Mouse (Mus musculus) megakaryocyte progenitor cell, adult 5-6 weeks (primary cell): ENCODE data around the gene Chd2. TPM values are rescaled to one million over a fixed set of nuclear protein-coding genes. Genes with fewer than 3 reads are reported as not detected.

ENCODE experiments used
- ATAC-seq: replicated peaks from 2 replicates; pipeline ENCODE4 v1.8.0; 2016; ENCODE audit warnings: mild to moderate bottlenecking, moderate TSS enrichment, inconsistent platforms; ENCODE audit not compliant: poor library complexity
- total RNA-seq, 2 experiments: library from RNA; stranded (forward) in 1 of 2; stranded (reverse) in 1 of 2; fragments of 157-497, 149-512 nt in 1 of 2; fragments of 200-1000 nt in 1 of 2; gene quantifications; 2 replicates each; pipeline versions ENCODE4 v1.2.3 to v1.2.4; 2015 to 2017

Chd2 gene
- total RNA-seq, 2 experiments from 2014 or later, result 54.3 to 82.2 TPM

DNA sequence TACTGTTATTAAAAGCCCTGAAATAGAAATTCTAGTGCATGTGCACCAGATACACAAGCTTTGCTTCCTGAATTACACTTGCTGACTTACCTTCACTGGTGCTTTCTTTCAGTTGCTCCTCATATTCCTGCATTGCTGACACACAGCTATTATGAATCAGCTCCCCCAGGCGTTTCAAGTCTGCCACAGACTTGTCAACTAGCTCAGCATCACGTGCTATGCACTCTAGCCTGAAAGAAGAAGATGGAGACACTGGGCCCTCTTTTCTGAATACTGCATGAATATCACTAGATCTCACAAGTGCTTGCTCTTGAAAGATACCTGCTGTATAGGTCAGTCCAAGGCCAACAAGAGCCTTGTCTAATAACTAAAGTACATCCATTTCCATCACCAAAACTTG is 78.1 kb downstream of the Chd2 start:
- no peak for ATAC-seq

DNA sequence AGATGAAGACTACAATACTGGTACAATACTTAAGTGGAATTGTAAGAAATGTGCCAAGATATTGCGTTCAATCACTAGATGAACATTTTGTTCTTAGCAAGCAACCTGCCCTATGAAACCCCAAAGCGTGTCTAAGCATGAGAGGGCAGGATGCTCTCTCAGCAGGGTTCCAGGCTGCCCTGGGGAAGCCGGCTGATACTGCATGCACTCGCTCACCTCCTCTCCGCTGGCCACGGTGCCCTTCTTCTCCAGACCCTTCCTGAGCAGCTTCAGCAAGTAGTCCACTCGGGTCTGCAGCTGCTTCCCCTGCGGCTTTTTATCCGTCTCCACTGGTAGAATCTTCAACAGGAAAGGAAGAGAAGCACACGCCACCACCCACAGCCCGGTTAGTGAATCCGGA is 87.5 kb downstream of the Chd2 start:
- no peak for ATAC-seq

DNA sequence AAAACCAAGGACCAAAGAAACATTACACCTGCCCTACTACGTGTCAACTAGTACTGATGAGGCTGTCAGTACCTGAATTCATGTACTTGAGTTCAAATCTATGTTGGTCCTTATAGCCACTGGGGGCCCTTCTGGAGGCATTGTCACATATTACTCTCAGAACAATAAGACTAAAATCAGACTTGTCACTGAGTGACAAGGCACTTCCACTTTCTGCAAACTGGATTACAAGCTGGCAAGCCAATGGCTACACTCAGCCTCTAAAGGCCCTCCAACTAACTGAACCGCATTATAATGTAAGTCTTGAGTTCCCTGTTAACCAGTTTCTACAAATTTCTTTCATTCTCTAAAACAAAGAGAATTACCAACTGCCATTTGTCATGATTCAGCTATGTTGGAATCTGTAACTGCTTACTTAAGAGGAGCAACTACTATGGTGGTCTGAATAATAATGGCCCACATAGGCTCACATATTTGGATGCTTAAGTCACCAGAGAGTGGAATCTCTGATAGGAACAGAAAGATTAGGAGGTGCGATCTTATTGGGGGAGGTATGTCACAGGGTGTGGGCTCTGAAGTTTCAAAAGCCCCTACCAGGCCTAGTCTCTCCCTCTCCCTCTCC is 89.3 kb downstream of the Chd2 start:
- ATAC-seq, result peak; percentile 42; the same call in 1 of the 2 replicates

DNA sequence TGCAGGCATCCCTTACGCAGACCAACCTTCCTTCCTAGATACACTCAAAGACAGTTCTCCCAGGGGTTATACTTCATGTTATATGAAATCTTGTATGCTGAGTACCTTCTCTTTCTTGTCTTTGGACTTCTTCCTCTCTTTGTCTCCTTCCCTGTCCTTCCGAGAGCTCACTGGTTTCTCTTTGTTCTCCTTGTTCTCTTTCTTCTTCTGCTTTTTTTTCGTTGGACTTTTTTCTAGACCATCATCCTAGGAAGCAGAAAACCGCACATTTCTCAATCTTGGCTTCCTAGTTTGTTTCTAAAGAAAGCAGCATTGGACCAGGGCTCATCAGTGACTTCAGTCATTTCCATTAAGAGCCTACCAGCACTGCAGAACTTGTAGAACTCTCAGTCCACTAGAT is 90.0 kb downstream of the Chd2 start:
- peak; percentile 76 for ATAC-seq

DNA sequence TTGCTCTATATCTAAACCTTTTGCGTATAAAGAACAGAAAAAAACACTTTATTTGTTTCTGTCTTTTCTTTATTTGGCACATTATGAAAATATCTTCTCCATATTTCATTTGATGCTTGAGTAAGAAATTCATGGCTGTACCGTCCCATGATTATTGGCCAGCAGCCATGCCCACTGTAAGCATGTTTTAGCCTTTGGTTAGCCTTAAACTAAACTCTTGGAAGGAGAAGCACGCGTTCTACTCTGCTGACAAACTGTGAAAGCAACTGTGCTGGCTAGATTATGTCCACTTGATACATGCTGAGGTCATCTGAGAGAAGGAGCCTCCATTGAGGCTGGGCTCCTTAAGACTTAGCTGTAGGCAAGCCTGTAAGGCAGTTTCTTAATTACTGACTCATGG is 99.4 kb downstream of the Chd2 start:
- ATAC-seq, result no peak

DNA sequence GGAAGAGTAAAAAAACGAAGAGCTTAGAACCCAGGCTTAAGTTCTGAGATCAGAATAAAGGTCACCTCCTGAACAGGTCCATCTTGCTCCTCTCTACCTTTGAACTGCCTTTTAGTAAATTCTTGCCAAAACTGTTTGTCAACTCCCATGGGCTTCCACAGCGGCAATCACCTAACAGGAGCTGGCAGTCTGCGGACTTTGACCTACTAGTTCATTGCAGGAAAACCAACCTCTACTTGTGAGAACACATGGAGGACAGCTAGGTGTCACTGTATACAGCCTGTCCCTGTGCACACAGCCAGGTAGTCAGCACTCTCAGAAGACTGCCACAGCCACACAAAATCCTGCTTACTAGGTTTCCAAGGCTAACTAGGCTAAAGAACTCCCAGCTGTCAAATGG is 99.8 kb downstream of the Chd2 start:
- no peak for ATAC-seq

DNA sequence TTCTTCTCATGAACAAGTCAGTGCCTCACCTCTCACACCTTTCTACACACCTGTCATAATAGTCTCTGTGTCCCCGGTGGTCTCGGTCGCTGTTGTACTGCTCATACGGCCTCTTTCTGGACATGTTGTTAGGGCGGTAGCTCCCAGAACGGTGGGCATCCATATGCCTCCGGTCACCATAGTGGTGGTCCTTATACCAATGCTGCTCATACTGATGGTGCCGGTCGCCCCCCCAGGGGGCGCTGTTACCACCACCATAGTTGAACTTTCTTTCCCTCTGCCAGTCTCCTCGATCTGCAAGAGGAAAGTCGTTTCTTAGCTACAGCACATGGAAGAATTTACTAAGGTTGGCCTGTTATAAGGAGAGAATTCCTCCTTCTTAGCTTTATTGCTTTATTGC is 105.9 kb downstream of the Chd2 start:
- peak; percentile 63; the same call in 1 of the 2 replicates for ATAC-seq

DNA sequence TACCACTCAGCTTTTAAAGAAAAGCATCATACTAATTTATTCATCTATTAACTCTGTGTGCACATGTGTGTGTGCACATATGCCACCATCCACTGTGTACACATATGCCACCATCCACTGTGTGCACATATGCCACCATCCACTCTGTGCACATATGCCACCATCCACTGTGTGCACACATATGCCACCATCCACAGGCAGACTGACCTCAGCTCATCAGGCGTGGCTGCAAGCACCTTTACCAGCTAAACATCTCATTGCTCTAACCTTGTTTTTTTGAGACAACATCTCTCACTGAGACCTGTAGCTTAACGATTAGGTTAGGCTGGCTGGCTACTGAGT is 107.3 kb downstream of the Chd2 start:
- no peak for ATAC-seq

DNA sequence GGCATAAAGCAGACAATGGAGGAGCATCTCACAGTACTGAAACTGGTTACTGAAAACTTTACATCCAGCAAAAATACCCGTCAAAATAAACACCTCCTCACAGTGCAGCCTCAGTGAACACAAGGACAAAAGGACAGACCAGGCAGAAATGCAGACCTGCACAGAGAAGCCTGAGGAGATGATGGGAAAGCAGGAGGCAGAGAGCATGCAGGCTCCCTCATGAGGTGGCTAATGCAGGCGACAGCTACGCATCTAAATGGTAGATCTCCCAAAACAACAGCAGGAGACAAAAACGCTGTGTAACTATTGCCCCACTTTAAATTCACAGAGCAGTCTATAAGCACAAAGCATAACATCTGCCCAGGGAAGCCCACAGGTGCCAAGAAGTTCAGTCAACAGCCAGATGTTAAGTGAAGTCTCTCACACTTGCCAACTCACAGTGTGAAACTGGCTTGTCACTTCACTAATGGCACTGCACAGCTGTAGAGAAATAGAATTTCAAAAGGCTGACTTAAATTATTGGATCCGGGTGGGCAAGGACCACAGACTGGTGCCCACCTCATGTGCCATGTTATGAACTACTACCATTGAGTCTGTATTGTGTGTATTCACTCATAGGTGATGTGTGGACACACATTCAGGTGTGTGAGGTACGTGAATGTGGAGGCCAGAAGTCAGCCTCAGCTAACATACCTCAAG is 107.8 kb downstream of the Chd2 start:
- no peak for ATAC-seq

DNA sequence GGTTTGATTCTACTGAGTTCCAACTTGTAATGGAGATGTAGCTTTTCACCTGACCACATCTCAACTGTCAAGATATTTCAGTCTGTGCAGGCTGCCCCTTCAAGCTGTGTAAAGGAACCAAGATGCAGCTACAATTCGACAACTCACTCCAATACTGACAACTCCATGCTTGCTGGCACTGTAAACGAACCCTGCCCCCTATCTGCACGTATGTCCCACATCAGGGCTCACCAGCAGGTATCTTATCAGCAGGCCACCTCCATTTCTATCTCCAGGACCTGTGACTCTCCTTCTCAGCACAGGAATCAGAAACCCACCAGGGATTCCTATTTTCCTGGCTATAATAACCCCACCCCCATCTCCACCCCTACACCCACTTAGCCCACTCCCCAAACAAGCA is 113.1 kb downstream of the Chd2 start:
- ATAC-seq, result 0 out of 2 replicates have a peak, but pooled peaks have one; percentile 29

DNA sequence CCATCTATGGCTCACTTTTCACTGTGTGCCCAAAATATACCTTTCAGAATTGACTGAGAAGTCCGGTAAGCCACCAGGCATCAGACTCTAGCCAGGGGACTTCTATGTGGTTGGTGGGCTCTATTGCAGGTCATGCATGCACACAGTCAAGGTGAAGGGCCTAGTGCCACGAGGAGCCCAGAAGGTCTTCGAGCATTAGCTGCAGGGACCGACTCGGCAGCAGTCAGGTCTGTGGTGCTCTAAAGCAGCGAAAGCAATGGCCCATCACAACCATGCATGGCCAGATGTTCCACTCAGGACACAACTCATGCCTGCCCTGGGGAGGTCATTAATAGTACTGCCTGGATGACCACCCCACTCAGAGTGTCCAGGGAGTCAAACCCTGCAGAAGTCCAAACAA is 113.8 kb downstream of the Chd2 start:
- ATAC-seq, result no peak

DNA sequence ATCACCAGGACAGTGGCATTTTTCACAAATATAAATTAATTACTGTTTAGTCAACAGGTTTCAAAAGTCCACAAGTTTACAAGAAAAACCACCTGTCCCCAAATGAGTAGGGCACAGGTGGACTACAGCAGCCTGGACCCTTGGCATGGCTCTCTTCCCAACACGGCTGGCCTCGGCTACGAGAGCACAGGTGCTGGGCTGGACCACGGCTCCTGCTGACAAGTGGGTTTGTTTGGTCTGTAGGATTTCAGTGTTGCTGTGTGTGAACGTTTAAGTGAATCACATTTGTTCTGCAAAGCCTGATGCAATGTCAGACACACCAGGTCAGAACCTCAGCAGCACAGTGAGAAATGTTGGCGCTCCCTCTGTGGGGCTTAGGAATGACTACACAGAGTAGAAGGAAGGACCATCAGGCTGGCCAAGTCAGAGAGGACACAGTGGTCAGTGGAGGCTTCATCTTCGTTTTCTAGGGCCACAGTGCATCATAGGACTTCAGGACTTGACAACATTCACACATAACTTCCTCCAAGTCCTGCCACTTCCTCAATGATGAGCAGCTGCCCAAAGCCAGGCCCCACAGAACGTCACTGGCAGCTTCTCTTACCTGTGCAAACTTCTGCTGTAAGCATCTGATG is 114.8 kb downstream of the Chd2 start:
- 0 out of 2 replicates have a peak, but pooled peaks have one; percentile 5 for ATAC-seq

DNA sequence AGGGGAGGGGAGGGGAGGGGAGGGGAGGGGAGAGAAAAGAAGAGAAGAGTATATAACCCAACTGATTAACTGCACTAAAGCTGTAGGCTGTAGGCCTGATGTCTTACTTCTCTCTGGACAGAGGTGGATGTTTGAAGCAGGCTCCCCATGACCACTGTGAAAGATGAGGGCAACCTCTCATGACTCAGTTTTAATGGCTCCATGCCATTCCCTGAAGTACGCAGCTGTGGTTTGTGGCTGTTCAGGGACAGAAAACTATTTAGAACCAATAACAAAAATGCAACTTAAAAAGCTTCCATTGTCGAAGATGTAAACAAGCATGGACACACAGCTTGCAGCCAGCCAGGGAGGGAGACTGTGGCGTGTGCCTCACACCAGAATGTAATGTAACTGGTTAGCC is 115.4 kb downstream of the Chd2 start:
- ATAC-seq, result no peak

DNA sequence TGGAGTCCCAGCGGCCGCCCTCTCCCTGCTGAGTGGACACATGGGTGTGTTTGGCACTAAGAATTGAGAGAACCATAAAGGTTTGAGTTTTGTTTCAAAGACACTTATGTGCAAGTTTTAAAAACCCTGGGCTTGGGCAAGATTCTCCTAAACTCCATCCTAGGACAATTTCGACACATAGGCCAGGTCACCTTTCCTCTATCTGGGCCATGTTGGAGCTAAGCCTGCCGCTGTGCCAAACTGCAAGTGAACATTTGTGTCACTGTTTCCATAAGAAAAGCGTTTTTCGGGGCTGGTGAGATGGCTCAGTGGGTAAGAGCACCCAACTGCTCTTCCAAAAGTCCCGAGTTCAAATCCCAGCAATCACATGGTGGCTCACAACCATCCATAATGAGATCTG is 116.2 kb downstream of the Chd2 start:
- ATAC-seq, result no peak

DNA sequence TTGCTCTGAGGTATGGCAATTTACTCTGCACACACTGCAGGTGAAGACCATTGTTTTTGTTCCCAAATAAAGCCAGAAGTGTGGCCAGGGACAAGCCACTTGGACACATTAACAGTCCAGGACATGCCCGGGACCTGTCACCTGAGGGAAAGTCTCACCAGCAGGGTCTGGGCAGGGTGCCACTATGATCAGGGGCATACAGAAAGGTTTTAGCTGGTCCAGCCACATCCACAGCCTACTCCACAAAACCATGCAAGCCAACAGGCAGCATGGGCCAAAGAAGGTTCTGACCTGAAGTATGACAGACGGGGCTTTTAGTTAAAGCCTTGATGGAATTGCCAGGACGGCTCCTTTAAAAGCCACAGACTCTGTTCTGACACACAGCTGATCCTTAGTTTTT is 116.9 kb downstream of the Chd2 start:
- no peak for ATAC-seq

DNA sequence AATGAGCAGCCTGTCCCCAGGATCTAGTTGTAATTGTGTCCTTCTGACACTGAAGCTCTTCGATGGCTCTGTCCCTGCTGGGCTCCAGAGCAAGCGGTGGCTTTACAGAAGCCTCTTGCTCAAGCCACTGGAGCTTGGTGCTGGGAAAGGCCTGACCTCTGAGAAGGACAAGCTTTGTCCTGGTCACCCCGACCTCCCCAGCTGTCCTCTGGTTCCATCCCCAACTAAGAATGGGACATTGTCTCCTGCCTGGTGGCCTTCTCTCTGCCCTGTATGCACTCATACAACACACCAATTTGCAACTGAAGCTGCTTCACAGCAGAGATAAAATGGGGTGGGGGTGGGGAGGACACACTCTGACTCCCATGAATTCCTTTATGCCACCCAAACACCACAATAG is 117.4 kb downstream of the Chd2 start:
- ATAC-seq, result no peak

DNA sequence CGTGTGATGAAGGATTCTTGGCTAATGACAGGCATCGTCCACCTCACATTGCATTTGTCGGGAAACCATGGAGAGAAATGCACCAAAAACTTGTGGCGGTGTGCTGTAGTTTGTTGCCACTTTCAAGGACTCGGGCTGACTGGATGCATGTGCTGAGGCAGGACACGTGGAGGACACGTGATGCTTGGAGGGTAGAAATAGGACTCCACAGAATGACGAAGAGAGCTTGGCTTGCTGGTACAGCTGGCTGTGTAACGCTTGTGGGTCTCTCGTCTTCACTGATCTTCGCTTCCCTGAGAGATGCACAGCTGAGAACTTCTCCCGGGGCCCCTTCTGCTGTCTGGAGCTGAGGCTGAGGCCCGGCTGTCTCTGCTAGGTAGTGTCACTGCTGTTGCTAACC is 118.4 kb downstream of the Chd2 start:
- ATAC-seq, result no peak

DNA sequence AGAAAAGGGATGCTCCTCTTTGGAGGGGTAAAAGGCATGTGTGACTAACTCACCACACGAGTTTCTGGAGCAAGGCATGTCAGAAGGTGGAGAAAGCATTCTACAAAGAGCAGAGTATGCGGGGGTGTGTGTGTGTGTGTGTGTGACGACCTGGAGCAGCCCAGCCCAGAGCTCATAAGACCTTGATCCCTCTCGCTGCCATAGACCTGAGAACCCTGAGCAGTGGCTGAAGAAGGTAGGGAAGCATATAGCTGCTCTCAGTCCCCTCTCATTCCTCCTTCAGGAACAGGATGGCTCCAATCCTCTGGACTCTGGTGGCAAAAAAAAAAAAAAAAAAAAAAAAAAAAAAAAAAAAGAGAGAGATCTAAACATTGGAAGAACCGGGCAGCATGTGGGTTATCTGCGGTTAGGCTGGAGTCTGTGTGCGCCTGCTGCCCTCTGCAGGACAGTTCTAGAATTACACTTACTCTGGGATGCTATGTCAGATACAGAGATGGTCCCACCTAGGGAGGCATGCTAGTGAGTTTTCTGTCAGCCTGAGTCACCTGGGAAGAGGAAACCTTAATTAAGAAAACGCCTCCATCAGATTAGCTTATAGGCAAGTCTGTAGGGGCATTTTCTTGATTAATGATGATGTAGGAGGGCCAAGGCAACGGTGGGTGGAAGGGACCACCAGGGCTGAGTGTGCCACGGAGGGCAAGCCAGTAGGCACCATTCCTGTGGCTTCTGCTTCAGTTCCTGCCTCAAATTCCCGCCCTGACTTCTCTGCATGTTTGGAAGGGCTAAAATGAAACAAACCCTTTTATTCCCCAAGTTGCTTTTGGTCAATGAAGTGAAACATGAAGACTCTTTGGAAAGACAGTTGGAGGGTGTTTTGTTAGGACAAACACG is 119.2 kb downstream of the Chd2 start:
- ATAC-seq, result peak; percentile 95

DNA sequence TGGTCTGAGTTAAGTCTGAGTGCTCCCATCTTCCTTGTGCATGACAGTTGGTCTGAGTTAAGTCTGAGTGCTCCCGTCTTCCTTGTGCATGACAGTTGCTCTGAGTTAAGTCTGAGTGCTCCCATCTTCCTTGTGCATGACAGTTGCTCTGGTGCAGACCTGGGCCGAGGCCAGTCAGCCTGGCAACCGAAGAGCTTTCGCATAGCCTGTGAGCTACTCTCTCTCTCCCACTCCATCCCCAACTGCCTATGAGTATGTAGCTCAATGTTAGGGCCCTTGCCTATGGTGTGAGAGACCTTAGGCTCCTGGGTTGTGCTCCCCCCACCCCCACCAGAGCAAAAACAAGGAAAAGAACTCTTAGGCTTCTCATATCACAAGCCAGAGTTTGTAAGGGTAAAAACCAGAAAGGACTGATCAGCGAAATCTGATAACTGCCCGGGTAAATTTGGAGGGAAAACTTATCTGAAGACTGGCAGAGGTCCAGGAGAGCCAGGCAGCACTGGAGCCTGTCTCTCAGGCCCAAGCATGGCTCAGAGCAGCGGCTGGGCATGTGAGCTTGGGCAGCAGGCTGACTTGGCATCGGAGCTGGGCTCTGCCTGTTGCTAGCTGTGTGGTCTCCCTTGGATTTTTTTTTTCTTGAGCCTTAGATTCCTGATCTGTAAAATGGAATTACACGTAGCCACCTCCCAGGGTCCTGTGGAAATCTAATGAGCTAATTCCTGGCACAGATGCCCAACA is 120.2 kb downstream of the Chd2 start:
- ATAC-seq, result no peak

DNA sequence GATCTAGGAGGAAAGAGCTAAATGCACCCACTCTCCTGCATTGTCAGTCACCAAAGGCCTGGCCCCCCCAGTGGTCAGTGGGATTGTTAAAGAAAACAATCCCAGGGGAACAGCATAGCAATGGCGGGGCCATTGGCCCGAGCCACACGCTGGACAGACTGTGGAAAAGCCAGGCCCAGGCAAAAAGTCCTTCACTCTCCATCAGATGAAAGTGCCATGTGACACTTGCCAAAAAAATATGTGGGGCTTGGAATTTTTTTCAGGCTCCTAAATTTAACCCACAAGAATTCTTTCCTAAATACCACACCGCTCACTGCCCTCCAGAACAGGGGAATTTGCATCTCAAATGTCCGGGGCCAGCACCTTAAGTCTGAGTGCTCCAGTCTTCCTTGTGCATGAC is 120.8 kb downstream of the Chd2 start:
- no peak for ATAC-seq

DNA sequence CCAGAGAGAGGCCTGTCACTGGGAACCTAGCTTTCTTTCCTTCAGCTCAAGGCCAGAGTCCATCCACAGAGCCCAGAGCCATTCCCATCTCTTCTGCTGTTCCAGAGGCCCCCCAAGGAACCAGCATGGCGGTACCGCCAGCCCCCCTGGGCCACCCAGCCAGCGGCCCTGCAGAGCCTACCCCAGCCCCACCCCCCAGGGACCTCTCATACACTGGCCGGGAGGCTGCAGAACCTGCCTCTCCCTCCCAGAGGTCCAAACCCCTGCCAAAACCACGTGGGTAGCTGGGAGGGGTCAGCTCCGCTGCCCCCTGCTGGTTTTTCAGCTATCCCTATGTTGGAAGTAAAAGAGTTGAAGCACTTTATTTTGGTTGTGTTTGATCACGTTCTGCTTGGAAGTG is 122.3 kb downstream of the Chd2 start:
- no peak for ATAC-seq
